Mouse (Mus musculus) myocyte (in vitro differentiated cells): ENCODE data around the gene Fbxw4. TPM values are rescaled to one million over a fixed set of nuclear protein-coding genes. Genes with fewer than 3 reads are reported as not detected.

ENCODE experiments used
- H3K27me3 ChIP-seq: one replicate; pipeline ENCODE4 v1.6.1; 2011; ENCODE audit not compliant: control insufficient read depth, insufficient read depth, insufficient read length
- H3K36me3 ChIP-seq: one replicate; pipeline ENCODE4 v1.6.1; 2011; ENCODE audit not compliant: control insufficient read depth, insufficient read depth
- H3K4me2 ChIP-seq: one replicate; pipeline ENCODE4 v1.6.1; 2011; ENCODE audit warnings: low read depth, control low read depth
- H3K4me3 ChIP-seq: one replicate; pipeline ENCODE4 v1.5.1; 2011; ENCODE audit warnings: mild to moderate bottlenecking, control low read depth, moderate library complexity
- H3K79me2 ChIP-seq: one replicate; pipeline ENCODE4 v1.6.1; 2011; ENCODE audit not compliant: control insufficient read depth, insufficient read depth
- H3ac ChIP-seq: one replicate; pipeline ENCODE4 v1.6.1; 2011; ENCODE audit not compliant: control insufficient read depth, insufficient read length
- CEBPB ChIP-seq: IDR thresholded peaks from 2 replicates; pipeline ENCODE4 v1.6.1; 2011; ENCODE audit warnings: mild to moderate bottlenecking, moderate library complexity; ENCODE audit not compliant: poor library complexity, insufficient read depth, severe bottlenecking
- E2F4 ChIP-seq: IDR thresholded peaks from one replicate; pipeline ENCODE4 v1.6.1; 2011; ENCODE audit warnings: mild to moderate bottlenecking, control low read depth, moderate library complexity; ENCODE audit not compliant: insufficient read depth
- MAX ChIP-seq: IDR thresholded peaks from one replicate; pipeline ENCODE4 v1.6.1; 2011; ENCODE audit warnings: low read depth, mild to moderate bottlenecking, control low read depth
- MYOD1 ChIP-seq, 3 experiments: IDR thresholded peaks; one replicate each; pipeline ENCODE4 v1.6.1; 2011; ENCODE audit warnings: control low read depth in 2 of 3, low read depth in 2 of 3, mild to moderate bottlenecking in 2 of 3, moderate library complexity in 1 of 3; ENCODE audit not compliant: insufficient read length in 2 of 3, control insufficient read depth in 1 of 3
- MYOG ChIP-seq, 3 experiments: IDR thresholded peaks; one replicate each; pipeline ENCODE4 v1.6.1; 2011; ENCODE audit warnings: control low read depth in 2 of 3, low read depth in 2 of 3, mild to moderate bottlenecking in 2 of 3; ENCODE audit not compliant: insufficient read length in 2 of 3, control insufficient read depth in 1 of 3, insufficient read depth in 1 of 3
- POLR2A ChIP-seq: IDR thresholded peaks from one replicate; pipeline ENCODE4 v1.6.1; 2011; ENCODE audit warnings: low read depth, mild to moderate bottlenecking, control low read depth, moderate library complexity; ENCODE audit not compliant: insufficient read length
- POLR2AphosphoS2 ChIP-seq: IDR thresholded peaks from one replicate; pipeline ENCODE4 v1.6.1; 2011; ENCODE audit warnings: low read depth, control low read depth; ENCODE audit not compliant: insufficient read length
- REST ChIP-seq: IDR thresholded peaks from one replicate; pipeline ENCODE4 v1.6.1; 2011; ENCODE audit warnings: mild to moderate bottlenecking, control low read depth, moderate library complexity; ENCODE audit not compliant: insufficient read depth, insufficient read length
- SRF ChIP-seq: IDR thresholded peaks from one replicate; pipeline ENCODE4 v1.6.1; 2011; ENCODE audit warnings: low read depth; ENCODE audit not compliant: control insufficient read depth, insufficient read length
- TCF12 ChIP-seq: IDR thresholded peaks from one replicate; pipeline ENCODE4 v1.6.1; 2011; ENCODE audit warnings: mild to moderate bottlenecking, control low read depth; ENCODE audit not compliant: poor library complexity, insufficient read depth, severe bottlenecking
- TCF3 ChIP-seq: IDR thresholded peaks from one replicate; pipeline ENCODE4 v1.6.1; 2011; ENCODE audit warnings: low read depth, control low read depth; ENCODE audit not compliant: insufficient read length
- USF1 ChIP-seq: IDR thresholded peaks from one replicate; pipeline ENCODE4 v1.6.1; 2011; ENCODE audit warnings: low read depth, mild to moderate bottlenecking, control low read depth, moderate library complexity
- polyA plus RNA-seq: library from polyadenylated mRNA; unstranded; fragments of >200 nt; fragmentation: generic; extraction: Trizol; gene quantifications from one replicate; pipeline ENCODE4 v1.2.1, GENCODE M21; 2012; ENCODE audit warnings: missing spikeins

Gene Fbxw4
- polyA plus RNA-seq, 1 experiment, result 37.0 TPM

GRCm38 (mm10) chr19:45584856-45585620 lies 75.1 kb downstream of the Fbxw4 start:
- Histone ChIP-seq H3K36me3 (peaks cover 4% of the 10 kb centered on the region), H3K4me3 (no peak overlapping the region), H3ac (no peak overlapping the region), H3K79me2 (no peaks in the 10 kb centered on the region), H3K4me2 (no peak overlapping the region), H3K27me3 (no peaks in the 10 kb centered on the region)
- TF ChIP-seq CEBPB (no peak), MYOG (IDR thresholded peaks at IDR 0.05; ENCODE audit: control insufficient read depth in 1 of 3, insufficient read depth in 1 of 3, insufficient read length in 2 of 3, low read depth in 2 of 3) (no peak), POLR2A (no peak), MAX (no peak), MYOD1 (IDR thresholded peaks at IDR 0.05; ENCODE audit: control insufficient read depth in 1 of 3, insufficient read length in 2 of 3, low read depth in 2 of 3) (no peak), TCF3 (no peak), E2F4 (no peak), SRF (no peak), TCF12 (no peak), REST (no peak), POLR2AphosphoS2 (no peak), USF1 (no peak)

DNA sequence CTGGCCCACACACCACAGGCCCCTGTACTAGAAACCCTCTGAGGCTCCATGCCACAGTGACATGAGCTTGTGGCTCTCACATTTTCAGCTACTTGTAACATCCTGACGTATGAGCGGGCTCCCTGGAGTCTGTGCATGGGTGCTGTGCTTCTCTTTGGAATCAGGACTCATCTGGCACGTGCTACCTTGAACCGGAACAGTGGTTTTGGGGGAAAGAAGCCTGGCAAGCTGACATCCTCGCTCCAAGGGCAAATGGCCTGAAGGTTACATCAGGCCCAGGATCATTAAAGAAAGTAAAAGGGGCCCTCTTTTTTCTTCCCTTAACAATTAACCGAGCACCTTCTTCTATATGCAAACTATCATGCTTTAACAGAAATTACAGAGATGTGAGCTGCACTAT lies 77.0 kb downstream of the Fbxw4 start:
- peaks cover 4% of the 10 kb centered on the region for H3K36me3 ChIP-seq
- no peak overlapping the region for H3K4me2 ChIP-seq
- no peak overlapping the region for H3K4me3 ChIP-seq
- TF ChIP-seq MYOG (IDR thresholded peaks at IDR 0.05; ENCODE audit: control insufficient read depth in 1 of 3, insufficient read depth in 1 of 3, insufficient read length in 2 of 3, low read depth in 2 of 3), result no peak
- TF ChIP-seq REST, result no peak
- no peak for TF ChIP-seq CEBPB
- TF ChIP-seq POLR2A, result no peak
- TF ChIP-seq MYOD1 (IDR thresholded peaks at IDR 0.05; ENCODE audit: control insufficient read depth in 1 of 3, insufficient read length in 2 of 3, low read depth in 2 of 3), result no peak
- no peak for TF ChIP-seq TCF3
- TF ChIP-seq USF1, result no peak
- TF ChIP-seq E2F4, result no peak
- no peak for TF ChIP-seq SRF
- no peaks in the 10 kb centered on the region for H3K27me3 ChIP-seq
- H3K79me2 ChIP-seq, result no peaks in the 10 kb centered on the region
- H3ac ChIP-seq, result no peak overlapping the region

GRCm38 (mm10) chr19:45582161-45582560 lies 78.0 kb downstream of the Fbxw4 start:
- TF ChIP-seq MYOG (IDR thresholded peaks at IDR 0.05; ENCODE audit: control insufficient read depth in 1 of 3, insufficient read depth in 1 of 3, insufficient read length in 2 of 3, low read depth in 2 of 3) (no peak), USF1 (no peak), TCF3 (no peak)
- Histone ChIP-seq H3K4me3 (no peak overlapping the region), H3ac (no peak overlapping the region), H3K4me2 (no peak overlapping the region), H3K27me3 (no peaks in the 10 kb centered on the region), H3K36me3 (peaks cover 4% of the 10 kb centered on the region), H3K79me2 (no peaks in the 10 kb centered on the region)

DNA sequence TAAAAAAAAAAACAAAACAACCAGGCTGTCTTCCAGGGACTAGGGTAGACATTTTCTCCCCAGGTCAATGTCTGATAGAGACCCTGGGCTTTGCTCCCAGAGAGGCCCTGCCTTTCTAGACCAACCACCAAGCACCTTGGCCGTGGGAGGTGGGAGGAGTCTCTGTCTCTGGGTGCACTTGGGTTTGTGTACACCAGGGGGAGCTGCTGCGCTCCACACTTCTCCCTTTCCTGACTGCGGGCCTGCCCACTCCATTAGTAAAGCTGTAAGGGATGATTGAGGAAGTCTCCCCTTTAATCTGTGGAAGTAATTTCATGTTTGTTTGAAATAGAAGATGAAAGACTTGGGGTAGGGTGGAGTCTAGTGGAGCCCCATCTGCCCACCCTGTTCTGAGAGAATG lies 78.9 kb downstream of the Fbxw4 start:
- Histone ChIP-seq H3K4me3 (no peak overlapping the region), H3K4me2 (no peak overlapping the region), H3ac (no peak overlapping the region), H3K36me3 (peaks cover 4% of the 10 kb centered on the region), H3K79me2 (no peaks in the 10 kb centered on the region), H3K27me3 (no peaks in the 10 kb centered on the region)
- TF ChIP-seq TCF3, result no peak
- TF ChIP-seq E2F4, result no peak
- TF ChIP-seq MYOG (IDR thresholded peaks at IDR 0.05; ENCODE audit: control insufficient read depth in 1 of 3, insufficient read depth in 1 of 3, insufficient read length in 2 of 3, low read depth in 2 of 3), result no peak
- TF ChIP-seq REST, result no peak
- no peak for TF ChIP-seq USF1
- TF ChIP-seq POLR2A, result no peak
- TF ChIP-seq MYOD1 (IDR thresholded peaks at IDR 0.05; ENCODE audit: control insufficient read depth in 1 of 3, insufficient read length in 2 of 3, low read depth in 2 of 3), result no peak
- no peak for TF ChIP-seq SRF
- TF ChIP-seq MAX, result no peak
- TF ChIP-seq CEBPB, result no peak
- TF ChIP-seq POLR2AphosphoS2, result no peak
- TF ChIP-seq TCF12, result no peak

GRCm38 (mm10) chr19:45580235-45580634 lies 79.9 kb downstream of the Fbxw4 start:
- no peak overlapping the region for H3K4me3 ChIP-seq
- H3K4me2 ChIP-seq, result no peak overlapping the region
- H3ac ChIP-seq, result no peak overlapping the region
- TF ChIP-seq POLR2A (no peak), REST (no peak), MYOG (IDR thresholded peaks at IDR 0.05; ENCODE audit: control insufficient read depth in 1 of 3, insufficient read depth in 1 of 3, insufficient read length in 2 of 3, low read depth in 2 of 3) (no peak), SRF (no peak), E2F4 (no peak), USF1 (no peak), TCF12 (no peak), TCF3 (no peak), POLR2AphosphoS2 (no peak), MAX (no peak), MYOD1 (IDR thresholded peaks at IDR 0.05; ENCODE audit: control insufficient read depth in 1 of 3, insufficient read length in 2 of 3, low read depth in 2 of 3) (no peak), CEBPB (no peak)
- peaks cover 4% of the 10 kb centered on the region for H3K36me3 ChIP-seq
- H3K27me3 ChIP-seq, result no peaks in the 10 kb centered on the region
- H3K79me2 ChIP-seq, result no peaks in the 10 kb centered on the region
